16 mouse cellular contexts compared by ENCODE assay signal in the genomic region with DNA sequence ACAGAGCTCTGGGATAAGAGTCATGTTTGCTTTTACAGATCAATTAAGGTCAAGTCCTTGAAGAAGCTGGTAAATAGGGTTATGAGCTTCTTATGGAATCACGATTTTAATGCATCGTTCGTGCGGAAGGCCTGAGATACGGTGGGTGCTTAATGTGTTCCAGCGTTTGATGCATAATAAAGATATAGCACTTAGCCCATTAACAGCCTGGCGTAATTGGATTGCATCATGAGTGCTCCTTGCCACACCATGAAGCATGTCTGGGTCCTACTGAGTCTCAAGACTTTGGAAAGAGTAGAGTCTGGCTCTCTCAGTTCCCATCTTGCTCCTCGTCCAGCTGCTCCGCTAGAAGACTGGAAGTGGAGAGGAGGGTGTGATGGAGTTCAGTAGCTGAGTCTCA.
"Had no signal": no experiment of that assay in that cellular context is flagged by ENCODE, and none has a peak within 500 bp of the region (broad histone marks: within the 10 kb centered on the region; RNA-seq: fewer than 3 reads in every experiment).

No protein-coding gene starts in this region.

- H3K27ac ChIP-seq: neural tube, embryonic 12.5 days; neural tube, embryonic 13.5 days; neural tube, embryonic 15.5 days; stomach, embryonic 15.5 days; stomach, postnatal 0 days had no signal

- H3K36me3 ChIP-seq: neural tube, embryonic 12.5 days; neural tube, embryonic 13.5 days; neural tube, embryonic 15.5 days; stomach, embryonic 15.5 days had no signal

- H3K4me2 ChIP-seq: neural tube, embryonic 12.5 days; neural tube, embryonic 13.5 days; neural tube, embryonic 15.5 days; stomach, embryonic 15.5 days had no signal

- H3K9ac ChIP-seq: neural tube, embryonic 12.5 days; neural tube, embryonic 13.5 days; neural tube, embryonic 15.5 days; stomach, embryonic 15.5 days had no signal

- H3K9me3 ChIP-seq: neural tube, embryonic 12.5 days; neural tube, embryonic 13.5 days; neural tube, embryonic 15.5 days; stomach, embryonic 15.5 days had no signal

- H3K4me1 ChIP-seq: neural tube, embryonic 13.5 days; neural tube, embryonic 15.5 days had no signal

- DNase-seq: retina, postnatal 1 day; right cerebral cortex, adult 18-20 months; right cerebral cortex, postnatal 14 days; right cerebral cortex, postnatal 4 days; spleen, adult 18-20 months; thymus, adult 18-20 months; thymus, adult 2 months; thymus, postnatal 14 days; thymus, postnatal 25 days; thymus, postnatal 36 days; thymus, postnatal 4 days had no signal

- H3K4me3 ChIP-seq: neural tube, embryonic 12.5 days; neural tube, embryonic 13.5 days; neural tube, embryonic 15.5 days; stomach, embryonic 15.5 days had no signal

- H3K27me3 ChIP-seq: neural tube, embryonic 12.5 days; neural tube, embryonic 13.5 days; neural tube, embryonic 15.5 days; stomach, embryonic 15.5 days had no signal
